Mouse (Mus musculus) E14TG2a.4 (cell line): ENCODE results near the gene Defb48.
A peak's percentile ranks its signal among the peaks of the same experiment; 100 is the strongest.

Experiments
- H3K27me3 ChIP-seq: 2 replicates; pipeline ENCODE4 v1.6.1; 2014; ENCODE audit warnings: low read length, control low read depth; ENCODE audit not compliant: insufficient read depth
- H3K36me3 ChIP-seq: 2 replicates; pipeline ENCODE4 v1.6.1; 2014; ENCODE audit warnings: low read length, control low read depth; ENCODE audit not compliant: insufficient read depth
- H3K4me1 ChIP-seq: replicated peaks from 2 replicates; pipeline ENCODE4 v1.6.1; 2014; ENCODE audit warnings: low read depth, low read length, control low read depth
- H3K4me3 ChIP-seq: replicated peaks from 2 replicates; pipeline ENCODE4 v1.5.1; 2014; ENCODE audit warnings: mild to moderate bottlenecking, low read length
- H3K9me3 ChIP-seq: 2 replicates; pipeline ENCODE4 v1.6.1; 2014; ENCODE audit warnings: low read length, control low read depth
- CTCF ChIP-seq: conservative IDR thresholded peaks from 2 replicates; pipeline ENCODE4 v1.5.1; 2014; ENCODE audit warnings: low read length
- NANOG ChIP-seq: IDR thresholded peaks from 2 replicates; pipeline ENCODE4 v1.6.1; 2014; ENCODE audit warnings: borderline replicate concordance, low read length, mixed read lengths
- POU5F1 ChIP-seq: IDR thresholded peaks from 2 replicates; pipeline ENCODE4 v1.6.1; 2014; ENCODE audit warnings: low read length, borderline replicate concordance

Defb48 gene

DNA sequence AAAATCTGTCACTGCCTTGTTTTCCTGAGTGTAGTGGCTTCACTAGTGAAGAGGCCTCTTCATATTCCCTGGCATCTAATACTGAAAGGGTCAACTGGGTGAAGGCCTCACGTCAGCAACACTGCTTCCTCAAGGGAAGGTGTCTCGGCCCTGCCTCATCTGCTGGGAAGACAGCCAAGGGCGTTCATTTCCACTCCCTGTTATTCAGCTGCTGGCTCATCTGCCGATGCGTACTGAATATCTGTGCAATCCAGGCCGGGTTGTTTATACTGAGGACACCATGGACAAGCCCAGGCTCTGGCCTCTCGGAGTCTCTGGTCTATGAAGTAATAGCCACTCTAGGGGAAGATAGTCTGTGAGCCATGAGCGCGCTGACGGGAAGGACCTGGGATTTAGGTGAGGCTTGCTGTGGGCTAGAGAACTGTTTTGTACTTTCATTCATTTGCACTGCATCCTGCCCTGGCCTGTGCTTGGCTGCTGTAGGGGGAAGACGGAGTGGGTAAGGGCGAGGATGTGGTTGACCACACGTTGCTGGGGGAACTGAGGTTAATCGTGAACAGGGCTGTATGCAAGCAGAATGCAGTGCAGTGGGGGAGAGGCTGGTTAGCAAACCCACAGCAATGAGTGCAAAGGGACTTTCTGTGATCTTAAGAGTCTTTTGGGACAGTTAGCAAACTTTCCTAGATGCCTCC is 43.8 kb downstream of the Defb48 start:
- peaks cover 28% of the 10 kb centered on the region for H3K4me1 ChIP-seq

DNA sequence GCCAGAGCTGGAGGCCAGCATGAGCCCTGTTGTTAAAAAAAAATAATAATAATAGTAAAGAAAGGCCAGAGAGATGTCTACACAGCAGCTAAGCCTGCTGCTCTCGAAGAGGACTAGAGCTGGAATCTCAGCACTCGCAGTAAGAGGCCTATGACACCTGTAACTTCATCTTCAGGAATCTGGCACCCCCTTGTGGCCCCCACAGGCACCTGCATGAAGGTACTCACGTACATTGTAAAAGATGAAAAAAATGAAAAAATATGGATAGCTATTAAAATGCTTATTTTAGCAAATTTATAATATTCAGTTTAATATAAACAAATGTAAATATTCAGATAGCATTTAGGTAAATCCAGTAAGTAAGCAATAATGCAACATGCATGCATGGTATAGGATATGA is 44.9 kb downstream of the Defb48 start:
- Histone ChIP-seq H3K9me3 (no peaks in the 10 kb centered on the region), H3K36me3 (peaks cover 42% of the 10 kb centered on the region), H3K27me3 (no peaks in the 10 kb centered on the region), H3K4me3 (no peak overlapping the region), H3K4me1 (peaks cover 28% of the 10 kb centered on the region)
- TF ChIP-seq CTCF (peak; percentile 77), NANOG (no peak)

More for the DNA sequence above, 43.8 kb downstream of the Defb48 start:
- Histone ChIP-seq H3K9me3 (no peaks in the 10 kb centered on the region), H3K36me3 (peaks cover 44% of the 10 kb centered on the region), H3K27me3 (no peaks in the 10 kb centered on the region), H3K4me3 (no peak overlapping the region)
- no peak for TF ChIP-seq NANOG
- no peak for TF ChIP-seq POU5F1

DNA sequence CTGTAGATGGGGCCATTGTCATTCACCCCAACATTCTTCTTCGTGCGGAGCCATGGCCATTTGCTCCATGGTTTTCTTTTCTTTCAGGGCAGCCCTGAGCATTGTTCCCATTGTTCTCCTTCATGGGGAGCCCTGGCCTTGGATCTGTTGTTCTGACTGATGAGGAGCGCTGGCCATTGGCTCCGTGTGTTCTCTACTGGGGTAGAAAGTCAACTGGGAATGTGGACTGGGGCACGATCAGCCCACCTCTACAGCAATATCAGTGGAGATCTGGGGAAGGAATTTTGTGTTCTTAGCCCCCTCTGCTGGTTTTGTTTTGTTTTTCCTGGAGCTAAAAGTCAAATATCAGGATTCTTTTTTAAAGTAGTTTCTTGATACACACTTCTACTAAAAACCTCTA is 46.6 kb downstream of the Defb48 start:
- H3K4me3 ChIP-seq: no peak overlapping the region
- peaks cover 28% of the 10 kb centered on the region for H3K4me1 ChIP-seq
- no peaks in the 10 kb centered on the region for H3K27me3 ChIP-seq
- H3K9me3 ChIP-seq: no peaks in the 10 kb centered on the region
- peaks cover 38% of the 10 kb centered on the region for H3K36me3 ChIP-seq
- TF ChIP-seq POU5F1: no peak
- peak; percentile 87 for TF ChIP-seq NANOG
- peak; percentile 15; the same call in 1 of the 2 replicates for TF ChIP-seq CTCF

DNA sequence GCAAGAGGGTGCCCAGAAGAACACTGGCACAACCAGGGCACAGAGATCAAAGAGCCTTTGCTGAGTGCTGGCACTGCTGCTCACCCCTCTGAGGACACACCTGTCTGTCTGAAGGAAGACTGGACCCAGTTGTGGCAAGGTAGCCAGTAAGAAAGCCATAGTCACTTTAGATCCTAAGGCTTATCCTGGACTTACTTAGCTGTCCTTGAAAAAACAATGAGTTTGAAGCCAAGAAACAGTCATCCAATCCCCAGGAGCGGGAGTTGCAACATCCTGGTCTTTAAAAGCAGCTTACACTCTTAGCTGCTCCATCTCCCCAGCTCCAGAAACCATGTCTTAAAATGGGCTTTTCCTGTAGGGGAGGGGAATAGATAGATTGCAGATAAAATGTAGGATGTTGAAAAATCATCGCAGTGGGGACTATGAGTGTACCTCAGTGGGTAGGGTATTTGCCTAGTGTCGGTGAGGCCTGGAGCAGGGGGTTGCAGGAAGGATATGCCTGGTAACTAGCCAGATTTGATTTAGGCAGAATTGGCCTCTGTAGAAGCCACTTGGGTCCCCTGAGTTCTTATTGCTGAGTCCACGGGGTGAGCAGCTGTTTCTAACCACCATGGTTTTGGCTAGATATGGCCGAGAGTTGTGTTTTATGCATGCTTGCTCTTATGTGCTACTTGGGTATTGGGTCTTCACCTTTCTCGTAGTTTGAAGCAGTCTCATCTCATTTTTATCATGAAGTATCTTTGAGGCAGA is 47.5 kb downstream of the Defb48 start:
- no peak for TF ChIP-seq POU5F1
- no peak for TF ChIP-seq CTCF
- TF ChIP-seq NANOG: no peak
- H3K36me3 ChIP-seq: peaks cover 34% of the 10 kb centered on the region
- H3K4me1 ChIP-seq: peaks cover 28% of the 10 kb centered on the region
- H3K4me3 ChIP-seq: no peak overlapping the region
- H3K27me3 ChIP-seq: no peaks in the 10 kb centered on the region
- H3K9me3 ChIP-seq: no peaks in the 10 kb centered on the region

DNA sequence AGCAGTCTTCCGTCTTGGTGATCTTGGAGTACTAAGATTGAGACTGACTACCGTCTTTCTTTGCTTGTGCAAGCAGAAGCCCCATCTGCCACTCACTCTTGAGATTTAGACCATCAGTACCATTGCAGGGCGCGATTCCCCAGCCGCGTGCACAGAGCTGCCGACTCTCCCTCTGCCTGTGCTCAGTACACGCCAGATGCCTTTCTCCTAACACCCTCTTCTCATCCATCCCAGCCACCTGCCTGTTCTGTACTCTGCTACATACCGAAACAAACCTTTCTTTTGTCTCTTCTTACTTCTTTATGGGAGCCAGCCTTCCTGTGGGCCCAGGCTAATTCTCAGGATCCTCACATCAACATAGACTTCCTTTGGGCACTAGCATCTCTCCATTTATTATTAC is 48.9 kb downstream of the Defb48 start:
- peaks cover 28% of the 10 kb centered on the region for H3K4me1 ChIP-seq
- H3K4me3 ChIP-seq: no peak overlapping the region
- TF ChIP-seq NANOG (no peak), CTCF (no peak), POU5F1 (no peak)
- no peaks in the 10 kb centered on the region for H3K9me3 ChIP-seq
- no peaks in the 10 kb centered on the region for H3K27me3 ChIP-seq
- H3K36me3 ChIP-seq: peaks cover 29% of the 10 kb centered on the region

DNA sequence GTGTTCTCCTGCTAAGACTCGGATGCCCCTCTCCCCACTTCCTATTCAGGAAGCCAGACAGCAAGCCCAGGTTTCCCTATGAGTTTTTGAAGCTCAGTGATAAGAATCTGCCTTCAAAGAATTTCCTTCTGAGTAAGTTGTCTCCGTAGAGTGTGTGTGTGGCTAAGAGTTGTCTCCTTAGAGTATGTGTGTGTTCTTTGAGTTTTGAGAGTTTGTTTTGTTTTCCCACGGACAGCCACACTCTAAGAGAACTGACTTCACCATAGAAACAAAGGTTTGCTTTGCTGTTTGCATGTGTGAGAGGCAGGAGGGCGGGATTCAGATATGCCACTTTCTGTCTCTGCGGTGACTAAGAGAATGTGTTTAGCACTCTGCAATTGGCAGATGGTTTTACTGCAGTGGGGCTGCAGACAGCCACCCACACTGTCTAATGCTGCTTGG is 56.2 kb downstream of the Defb48 start:
- peaks cover 5% of the 10 kb centered on the region; the same call in 1 of the 2 replicates for H3K4me1 ChIP-seq
- no peaks in the 10 kb centered on the region for H3K27me3 ChIP-seq
- no peaks in the 10 kb centered on the region for H3K9me3 ChIP-seq
- H3K4me3 ChIP-seq: no peak overlapping the region
- H3K36me3 ChIP-seq: peaks cover 13% of the 10 kb centered on the region
- TF ChIP-seq POU5F1 (no peak), NANOG (no peak), CTCF (no peak)
